Mouse (Mus musculus) forebrain, postnatal 0 days (tissue): Measurements from ENCODE around the gene Dnajc7. TPM values are rescaled to one million over a fixed set of nuclear protein-coding genes. Genes with fewer than 3 reads are reported as not detected.

Source experiments
- ATAC-seq: fragments of 200-750 bp; cut with Nextera tagmentation; 2 replicates; pipeline ENCODE4 v1.8.0; 2017; ENCODE audit warnings: mild to moderate bottlenecking, moderate library complexity
- DNase-seq: peaks from one replicate; pipeline ENCODE4 v3.0.0-alpha.2; 2015
- H3K27ac ChIP-seq: fragments of 300-500 bp; sonication (generic); 2 replicates; pipeline ENCODE4 v1.5.1; 2014; ENCODE audit warnings: low read depth, mild to moderate bottlenecking, antibody characterized with exemption, low read length, moderate library complexity, mixed read lengths
- H3K27me3 ChIP-seq: fragments of 300-500 bp; sonication (generic); 2 replicates; pipeline ENCODE4 v1.6.1; 2014; ENCODE audit warnings: mild to moderate bottlenecking, low read length, mixed read lengths; ENCODE audit not compliant: insufficient read depth
- H3K36me3 ChIP-seq: fragments of 300-500 bp; sonication (generic); 2 replicates; pipeline ENCODE4 v1.6.1; 2014; ENCODE audit warnings: mild to moderate bottlenecking, moderate library complexity; ENCODE audit not compliant: insufficient read depth
- H3K4me1 ChIP-seq: fragments of 300-500 bp; sonication (generic); 2 replicates; pipeline ENCODE4 v1.6.1; 2014; ENCODE audit warnings: antibody characterized with exemption; ENCODE audit not compliant: insufficient read depth
- H3K4me2 ChIP-seq: fragments of 300-500 bp; sonication (generic); 2 replicates; pipeline ENCODE4 v1.6.1; 2014; ENCODE audit warnings: low read depth, mild to moderate bottlenecking, moderate library complexity
- H3K4me3 ChIP-seq: fragments of 300-500 bp; sonication (generic); 2 replicates; pipeline ENCODE4 v1.5.1; 2014; ENCODE audit warnings: low read depth, low read length, mixed read lengths
- H3K9ac ChIP-seq: fragments of 300-500 bp; sonication (generic); 2 replicates; pipeline ENCODE4 v1.6.1; 2014; ENCODE audit warnings: mild to moderate bottlenecking
- H3K9me3 ChIP-seq: fragments of 300-500 bp; sonication (generic); 2 replicates; pipeline ENCODE4 v1.6.1; 2016; ENCODE audit warnings: low read length
- CTCF ChIP-seq: sonication (generic); IDR thresholded peaks from 2 replicates; pipeline ENCODE4 v1.5.1; 2016; ENCODE audit warnings: antibody characterized with exemption, control low read depth, low read depth
- whole genome bisulfite sequencing: fragments of 180-500 bp; shearing (Covaris S2); extraction: QIAGEN DNeasy Blood & Tissue Kit; methylation state at CpG from one replicate; pipeline ENCODE4 v1.1.7; 2014; 5-methylcytosine and 5-hydroxymethylcytosine counted together
- polyA plus RNA-seq: library from polyadenylated mRNA; unstranded; fragments of >200 nt; fragmentation: Nextera tagmentation; extraction: Ambion mirVana; gene quantifications from 2 replicates; pipeline ENCODE4 v1.2.1, GENCODE M21; 2015
- total RNA-seq: library from RNA; depleted of rRNA; stranded (reverse); fragments of >200 nt; gene quantifications from 2 replicates; pipeline ENCODE4 v1.2.3, GENCODE M21; 2014

Dnajc7 gene
- total and polyA plus RNA-seq, 2 experiments from 2014 or later, result 111 to 248 TPM

GRCm38 (mm10) chr11:100555583-100555982 lies 64.4 kb downstream of the Dnajc7 start:
- H3K4me2 ChIP-seq, result 0 out of 2 replicates have a peak overlapping the region, but pooled peaks have one; percentile 16
- H3K27ac ChIP-seq, result no peak overlapping the region
- no peaks in the 10 kb centered on the region for H3K4me1 ChIP-seq
- peak; percentile 81 for TF ChIP-seq CTCF
- no peaks in the 10 kb centered on the region for H3K27me3 ChIP-seq
- H3K9me3 ChIP-seq, result no peaks in the 10 kb centered on the region
- WGBS, result 19% methylated on average over 11 of the region's 11 CpGs
- ATAC-seq, result peak; percentile 81
- no peak overlapping the region for H3K4me3 ChIP-seq
- H3K36me3 ChIP-seq, result no peaks in the 10 kb centered on the region
- peak; percentile 75 for DNase-seq
- H3K9ac ChIP-seq, result no peak overlapping the region

GRCm38 (mm10) chr11:100552842-100553241 lies 67.1 kb downstream of the Dnajc7 start:
- Histone ChIP-seq H3K36me3 (no peaks in the 10 kb centered on the region), H3K4me2 (no peak overlapping the region), H3K27ac (no peak overlapping the region), H3K9me3 (no peaks in the 10 kb centered on the region), H3K9ac (no peak overlapping the region), H3K4me3 (no peak overlapping the region), H3K4me1 (no peaks in the 10 kb centered on the region), H3K27me3 (no peaks in the 10 kb centered on the region)
- no peak for DNase-seq
- whole genome bisulfite sequencing, result 79% methylated on average over 4 of the region's 4 CpGs
- ATAC-seq, result 0 out of 2 replicates have a peak, but pooled peaks have one; percentile 18
- no peak for TF ChIP-seq CTCF

GRCm38 (mm10) chr11:100550101-100550500 lies 69.9 kb downstream of the Dnajc7 start:
- ATAC-seq, result no peak
- Histone ChIP-seq H3K4me1 (peaks cover 1% of the 10 kb centered on the region), H3K9me3 (no peaks in the 10 kb centered on the region), H3K4me2 (no peak overlapping the region), H3K4me3 (no peak overlapping the region), H3K27me3 (no peaks in the 10 kb centered on the region), H3K9ac (no peak overlapping the region), H3K36me3 (no peaks in the 10 kb centered on the region), H3K27ac (no peak overlapping the region)
- no peak for DNase-seq
- no peak for TF ChIP-seq CTCF
- 84% methylated on average over 6 of the region's 6 CpGs for WGBS

GRCm38 (mm10) chr11:100549466-100549865 lies 70.5 kb downstream of the Dnajc7 start:
- DNase-seq (no peak), ATAC-seq (no peak)
- no peak overlapping the region for H3K4me3 ChIP-seq
- H3K4me1 ChIP-seq, result peaks cover 6% of the 10 kb centered on the region
- H3K36me3 ChIP-seq, result no peaks in the 10 kb centered on the region
- TF ChIP-seq CTCF, result no peak
- no peak overlapping the region for H3K4me2 ChIP-seq
- no peak overlapping the region for H3K9ac ChIP-seq
- 86% methylated on average over 8 of the region's 8 CpGs for WGBS
- H3K9me3 ChIP-seq, result no peaks in the 10 kb centered on the region
- no peaks in the 10 kb centered on the region for H3K27me3 ChIP-seq
- H3K27ac ChIP-seq, result no peak overlapping the region

- Histone ChIP-seq H3K36me3 (no peaks in the 10 kb centered on the region), H3K9me3 (no peaks in the 10 kb centered on the region), H3K4me2 (no peak overlapping the region), H3K4me3 (no peak overlapping the region), H3K9ac (no peak overlapping the region), H3K27ac (no peak overlapping the region), H3K27me3 (no peaks in the 10 kb centered on the region), H3K4me1 (peaks cover 6% of the 10 kb centered on the region)
- 83% methylated on average over 6 of the region's 6 CpGs for WGBS
- DNase-seq (no peak), ATAC-seq (no peak)
- TF ChIP-seq CTCF, result no peak
These were observed 71.8 kb downstream of the Dnajc7 start for GRCm38 (mm10) chr11:100548141-100548540.

DNA sequence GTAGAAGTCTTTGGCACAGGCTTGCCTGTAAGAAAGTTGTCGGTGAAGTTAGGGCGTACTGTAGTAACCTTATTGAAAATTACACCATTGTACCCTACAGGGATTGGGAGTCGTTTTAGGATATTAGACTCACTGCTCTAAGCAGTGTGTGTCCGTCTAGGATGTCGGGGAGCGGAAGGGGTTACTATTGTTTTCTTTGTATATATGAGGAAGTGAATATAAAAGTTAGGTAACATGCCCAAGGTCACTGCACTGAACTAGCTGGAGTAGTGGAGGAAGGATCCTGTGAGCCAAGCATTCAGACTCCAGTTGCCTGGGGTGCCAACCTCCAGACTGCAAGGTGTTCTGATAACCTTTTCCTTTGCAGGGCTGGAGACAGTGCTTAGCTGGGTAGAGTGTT lies 73.0 kb downstream of the Dnajc7 start:
- Histone ChIP-seq H3K9me3 (no peaks in the 10 kb centered on the region), H3K27me3 (no peaks in the 10 kb centered on the region), H3K4me1 (peaks cover 6% of the 10 kb centered on the region), H3K4me2 (no peak overlapping the region), H3K36me3 (no peaks in the 10 kb centered on the region), H3K4me3 (no peak overlapping the region), H3K9ac (no peak overlapping the region), H3K27ac (no peak overlapping the region)
- TF ChIP-seq CTCF, result no peak
- ATAC-seq (no peak), DNase-seq (no peak)
- 84% methylated on average over 6 of the region's 6 CpGs for WGBS

DNA sequence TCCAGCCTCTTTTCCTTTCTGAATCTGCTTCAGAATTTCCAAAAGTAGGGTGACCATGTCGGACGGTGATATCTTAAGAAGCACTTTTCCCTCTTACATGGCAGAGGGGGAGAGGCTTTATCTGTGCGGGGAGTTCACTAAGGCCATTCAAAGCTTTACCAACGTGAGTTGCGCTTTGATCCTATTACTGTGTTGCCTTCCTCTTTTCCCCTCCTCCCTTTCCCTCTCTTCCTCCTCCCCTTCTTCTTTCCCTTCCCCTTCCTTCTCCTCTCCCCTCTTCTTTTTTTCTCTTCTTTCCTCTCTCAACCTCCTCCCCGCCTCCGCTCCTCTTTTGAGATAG lies 74.3 kb downstream of the Dnajc7 start:
- peak overlapping the region; percentile 71 for H3K4me2 ChIP-seq
- peak overlapping the region; percentile 66; the same call in 1 of the 2 replicates for H3K27ac ChIP-seq
- peaks cover 6% of the 10 kb centered on the region for H3K4me1 ChIP-seq
- 24% methylated on average over 7 of the region's 7 CpGs for WGBS
- H3K36me3 ChIP-seq, result no peaks in the 10 kb centered on the region
- no peaks in the 10 kb centered on the region for H3K9me3 ChIP-seq
- ATAC-seq, result peak; percentile 32
- no peak for DNase-seq
- H3K9ac ChIP-seq, result peak overlapping the region; percentile 63
- TF ChIP-seq CTCF, result no peak
- H3K27me3 ChIP-seq, result no peaks in the 10 kb centered on the region
- peak overlapping the region; percentile 41 for H3K4me3 ChIP-seq
